Mouse (Mus musculus): ENCODE measurements around the gene Cnbp. TPM values are rescaled to one million over a fixed set of nuclear protein-coding genes. Genes with fewer than 3 reads are reported as not detected.

The Cnbp gene
- total and polyA plus RNA-seq, 2 experiments from 2014 or later, result 247 to 591 TPM

DNA sequence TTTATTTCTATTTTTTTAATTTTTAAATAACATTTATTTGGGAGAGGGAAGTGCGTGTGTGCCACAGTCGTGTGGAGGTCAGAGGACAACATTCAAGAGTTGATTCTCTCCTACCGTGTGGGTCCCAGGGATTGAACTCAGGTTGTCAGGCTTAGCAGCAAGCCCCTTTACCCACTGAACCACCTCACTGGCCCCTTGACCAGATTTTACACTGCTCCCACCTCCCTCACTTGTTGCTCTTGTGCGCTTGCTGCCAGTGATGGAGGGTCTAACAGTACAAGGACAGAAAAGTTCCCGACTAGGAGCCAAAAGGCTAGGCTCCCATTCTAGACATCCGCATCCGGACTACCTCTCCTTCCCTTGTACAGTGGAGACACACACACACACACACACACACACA lies 45.5 kb downstream of the Cnbp start:
- no peak overlapping the region for H3K27ac ChIP-seq (ENCODE audit: low read depth)
- H3K4me3 ChIP-seq (ENCODE audit: low read depth, low read length), result no peak overlapping the region
- H3K36me3 ChIP-seq (replicated peaks; ENCODE audit: control insufficient read depth, insufficient read depth, low read length), result 0 out of 2 replicates have a peak, but pooled peaks cover 3% of the 10 kb centered on the region
- no peak for TF ChIP-seq CTCF (IDR thresholded peaks at IDR 0.05; ENCODE audit: low read depth)
- no peak for TF ChIP-seq EP300 (IDR thresholded peaks at IDR 0.05; ENCODE audit: low read depth)
- 89% methylated on average over 7 of the region's 7 CpGs for WGBS
- H3K9me3 ChIP-seq (replicated peaks; ENCODE audit: control insufficient read depth, low read length), result no peaks in the 10 kb centered on the region
- H3K9ac ChIP-seq (replicated peaks; ENCODE audit: low read depth, low read length), result no peak overlapping the region
- H3K4me2 ChIP-seq (ENCODE audit: low read depth, low read length), result no peak overlapping the region
- H3K4me1 ChIP-seq (ENCODE audit: control insufficient read depth, insufficient read depth), result peaks cover 17% of the 10 kb centered on the region
- no peak for ATAC-seq (ENCODE audit: insufficient read depth, low read depth)
- no peak for DNase-seq (ENCODE audit: low spot score)
- no peaks in the 10 kb centered on the region for H3K27me3 ChIP-seq (ENCODE audit: control insufficient read depth, insufficient read depth, low read length)

DNA sequence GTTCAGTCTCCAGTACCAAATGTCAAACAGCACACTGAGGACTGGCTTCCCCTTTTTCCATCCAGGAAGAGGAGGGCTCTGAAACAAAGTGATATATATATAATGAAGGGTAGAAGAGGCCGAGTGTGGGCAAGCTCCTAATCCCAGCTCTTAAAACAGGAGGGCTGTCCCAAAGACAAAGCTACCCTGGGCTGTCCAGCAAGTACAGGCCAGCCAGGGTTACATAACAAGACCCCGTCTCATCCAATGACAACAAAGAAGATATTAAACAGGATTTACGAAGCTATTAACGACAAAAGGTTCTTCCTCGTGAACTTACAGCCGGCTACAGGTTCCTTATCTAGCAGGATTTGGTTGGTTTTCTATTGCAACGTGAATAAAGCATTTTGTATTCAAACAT lies 46.0 kb downstream of the Cnbp start:
- Histone ChIP-seq H3K36me3 (replicated peaks; ENCODE audit: control insufficient read depth, insufficient read depth, low read length) (0 out of 2 replicates have a peak, but pooled peaks cover 3% of the 10 kb centered on the region), H3K27ac (ENCODE audit: low read depth) (no peak overlapping the region), H3K4me2 (ENCODE audit: low read depth, low read length) (no peak overlapping the region), H3K4me1 (ENCODE audit: control insufficient read depth, insufficient read depth) (peaks cover 11% of the 10 kb centered on the region; the same call in 1 of the 2 replicates), H3K27me3 (ENCODE audit: control insufficient read depth, insufficient read depth, low read length) (no peaks in the 10 kb centered on the region), H3K4me3 (ENCODE audit: low read depth, low read length) (no peak overlapping the region), H3K9me3 (replicated peaks; ENCODE audit: control insufficient read depth, low read length) (no peaks in the 10 kb centered on the region), H3K9ac (replicated peaks; ENCODE audit: low read depth, low read length) (no peak overlapping the region)
- no peak for TF ChIP-seq CTCF (IDR thresholded peaks at IDR 0.05; ENCODE audit: low read depth)
- TF ChIP-seq EP300 (IDR thresholded peaks at IDR 0.05; ENCODE audit: low read depth), result no peak
- WGBS, result 72% methylated on average over 7 of the region's 7 CpGs
- ATAC-seq (ENCODE audit: insufficient read depth, low read depth), result no peak
- no peak for DNase-seq (ENCODE audit: low spot score)

DNA sequence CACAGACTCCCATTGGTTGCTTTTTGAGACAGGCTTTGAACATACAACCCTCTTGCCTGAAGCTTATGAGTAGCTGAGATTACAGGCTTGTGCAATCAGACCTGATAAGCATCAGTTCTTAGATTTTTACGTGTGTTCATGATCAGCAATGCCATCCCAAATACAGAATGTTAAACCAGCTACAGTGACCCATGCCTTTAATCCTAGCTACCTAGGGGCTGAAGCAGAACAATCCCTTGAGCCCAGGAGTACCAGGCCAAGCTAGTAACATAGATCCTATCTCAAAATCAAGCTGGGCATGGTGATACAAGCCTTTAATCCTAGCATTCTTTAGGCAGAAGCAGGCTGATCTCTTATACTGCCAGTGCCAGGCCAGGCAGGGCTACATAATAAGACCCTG lies 46.9 kb downstream of the Cnbp start:
- no peak for ATAC-seq (ENCODE audit: insufficient read depth, low read depth)
- Histone ChIP-seq H3K9ac (replicated peaks; ENCODE audit: low read depth, low read length) (no peak overlapping the region), H3K4me1 (ENCODE audit: control insufficient read depth, insufficient read depth) (0 out of 2 replicates have a peak, but pooled peaks cover 7% of the 10 kb centered on the region), H3K27me3 (ENCODE audit: control insufficient read depth, insufficient read depth, low read length) (no peaks in the 10 kb centered on the region), H3K4me2 (ENCODE audit: low read depth, low read length) (no peak overlapping the region), H3K36me3 (replicated peaks; ENCODE audit: control insufficient read depth, insufficient read depth, low read length) (0 out of 2 replicates have a peak, but pooled peaks cover 3% of the 10 kb centered on the region), H3K4me3 (ENCODE audit: low read depth, low read length) (no peak overlapping the region), H3K27ac (ENCODE audit: low read depth) (no peak overlapping the region), H3K9me3 (replicated peaks; ENCODE audit: control insufficient read depth, low read length) (no peaks in the 10 kb centered on the region)
- WGBS, result 78% methylated on average over 1 of the region's 1 CpGs
- no peak for TF ChIP-seq CTCF (IDR thresholded peaks at IDR 0.05; ENCODE audit: low read depth)
- TF ChIP-seq EP300 (IDR thresholded peaks at IDR 0.05; ENCODE audit: low read depth), result no peak
- DNase-seq (ENCODE audit: low spot score), result no peak

DNA sequence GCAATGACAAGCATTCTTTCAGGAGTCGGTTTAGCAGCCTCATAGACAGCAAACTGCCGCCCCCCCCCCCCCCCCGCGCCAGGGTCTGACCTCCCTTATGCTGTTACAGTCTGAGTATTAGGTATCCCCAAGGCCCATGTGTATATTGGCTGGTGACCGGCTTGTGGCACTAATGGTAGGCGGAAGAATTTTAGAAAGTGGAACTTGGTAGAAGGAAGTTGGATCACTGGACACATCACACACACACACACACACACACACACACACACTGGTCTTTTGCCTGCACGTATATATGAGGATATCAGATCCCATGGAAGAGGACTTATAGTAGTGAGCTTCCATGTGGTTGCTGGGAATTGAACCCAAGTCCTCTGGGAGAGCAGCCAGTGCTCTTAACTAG lies 48.4 kb downstream of the Cnbp start:
- ATAC-seq (ENCODE audit: insufficient read depth, low read depth) (no peak), DNase-seq (ENCODE audit: low spot score) (no peak)
- Histone ChIP-seq H3K36me3 (replicated peaks; ENCODE audit: control insufficient read depth, insufficient read depth, low read length) (no peaks in the 10 kb centered on the region), H3K27ac (ENCODE audit: low read depth) (no peak overlapping the region), H3K9ac (replicated peaks; ENCODE audit: low read depth, low read length) (no peak overlapping the region), H3K4me2 (ENCODE audit: low read depth, low read length) (no peak overlapping the region), H3K4me3 (ENCODE audit: low read depth, low read length) (no peak overlapping the region), H3K27me3 (ENCODE audit: control insufficient read depth, insufficient read depth, low read length) (no peaks in the 10 kb centered on the region), H3K4me1 (ENCODE audit: control insufficient read depth, insufficient read depth) (0 out of 2 replicates have a peak, but pooled peaks cover 6% of the 10 kb centered on the region), H3K9me3 (replicated peaks; ENCODE audit: control insufficient read depth, low read length) (no peaks in the 10 kb centered on the region)
- WGBS, result 87% methylated on average over 7 of the region's 7 CpGs
- TF ChIP-seq CTCF (IDR thresholded peaks at IDR 0.05; ENCODE audit: low read depth), result no peak
- no peak for TF ChIP-seq EP300 (IDR thresholded peaks at IDR 0.05; ENCODE audit: low read depth)

DNA sequence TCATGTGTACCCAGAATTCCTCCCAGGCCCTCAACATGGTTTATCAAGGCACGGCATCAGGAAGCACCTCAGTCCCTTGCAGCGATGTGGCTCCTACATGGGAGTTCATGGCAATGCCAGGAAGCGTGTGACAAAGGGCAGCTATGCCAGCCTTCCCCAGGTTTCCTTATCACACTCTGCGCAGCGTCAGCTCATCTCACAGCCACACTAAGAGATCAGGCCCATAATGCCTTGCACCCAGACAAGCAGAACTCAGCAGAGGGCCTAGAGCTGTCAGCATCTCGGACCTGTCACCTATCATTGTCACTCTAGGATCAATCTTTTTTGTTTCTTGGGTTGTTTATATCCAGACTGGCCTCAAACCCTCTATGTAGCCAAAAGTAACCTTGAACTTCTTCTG lies 51.3 kb downstream of the Cnbp start:
- Histone ChIP-seq H3K27ac (ENCODE audit: low read depth) (no peak overlapping the region), H3K36me3 (replicated peaks; ENCODE audit: control insufficient read depth, insufficient read depth, low read length) (no peaks in the 10 kb centered on the region), H3K4me3 (ENCODE audit: low read depth, low read length) (no peak overlapping the region), H3K9ac (replicated peaks; ENCODE audit: low read depth, low read length) (no peak overlapping the region), H3K4me2 (ENCODE audit: low read depth, low read length) (no peak overlapping the region), H3K27me3 (ENCODE audit: control insufficient read depth, insufficient read depth, low read length) (no peaks in the 10 kb centered on the region), H3K9me3 (replicated peaks; ENCODE audit: control insufficient read depth, low read length) (no peaks in the 10 kb centered on the region), H3K4me1 (ENCODE audit: control insufficient read depth, insufficient read depth) (no peaks in the 10 kb centered on the region)
- WGBS, result 61% methylated on average over 6 of the region's 6 CpGs
- no peak for ATAC-seq (ENCODE audit: insufficient read depth, low read depth)
- no peak for TF ChIP-seq EP300 (IDR thresholded peaks at IDR 0.05; ENCODE audit: low read depth)
- no peak for TF ChIP-seq CTCF (IDR thresholded peaks at IDR 0.05; ENCODE audit: low read depth)
- no peak for DNase-seq (ENCODE audit: low spot score)

DNA sequence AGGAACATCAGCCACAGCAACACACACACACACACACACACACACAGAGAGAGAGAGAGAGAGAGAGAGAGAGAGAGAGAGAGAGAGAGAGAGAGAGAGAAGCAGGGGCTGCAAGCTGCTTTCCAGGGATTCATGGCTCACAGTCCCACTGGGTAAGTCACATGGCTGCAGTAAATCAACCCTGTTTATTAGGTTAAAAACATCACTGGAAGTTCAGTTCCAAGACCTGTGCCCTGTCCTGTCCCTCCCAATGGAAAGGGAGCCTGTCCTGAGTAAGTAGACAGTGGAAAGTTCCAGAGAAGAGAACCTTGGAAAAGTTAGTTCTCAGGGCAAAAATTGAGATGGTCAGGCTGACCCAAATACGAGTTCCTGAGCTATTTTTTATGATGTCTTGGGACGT lies 53.6 kb downstream of the Cnbp start:
- Histone ChIP-seq H3K27ac (ENCODE audit: low read depth) (no peak overlapping the region), H3K9me3 (replicated peaks; ENCODE audit: control insufficient read depth, low read length) (no peaks in the 10 kb centered on the region), H3K4me3 (ENCODE audit: low read depth, low read length) (no peak overlapping the region), H3K27me3 (ENCODE audit: control insufficient read depth, insufficient read depth, low read length) (no peaks in the 10 kb centered on the region), H3K9ac (replicated peaks; ENCODE audit: low read depth, low read length) (no peak overlapping the region), H3K36me3 (replicated peaks; ENCODE audit: control insufficient read depth, insufficient read depth, low read length) (peaks cover 4% of the 10 kb centered on the region), H3K4me1 (ENCODE audit: control insufficient read depth, insufficient read depth) (no peaks in the 10 kb centered on the region), H3K4me2 (ENCODE audit: low read depth, low read length) (no peak overlapping the region)
- ATAC-seq (ENCODE audit: insufficient read depth, low read depth) (no peak), DNase-seq (ENCODE audit: low spot score) (no peak)
- TF ChIP-seq CTCF (IDR thresholded peaks at IDR 0.05; ENCODE audit: low read depth) (no peak), EP300 (IDR thresholded peaks at IDR 0.05; ENCODE audit: low read depth) (no peak)
- WGBS, result 42% methylated on average over 2 of the region's 2 CpGs
